Comparison of ENCODE assay signal across 8 mouse cellular contexts in genomic region chr17:87314530-87314946, GRCm38 (mm10). TPM values are rescaled to one million over a fixed set of nuclear protein-coding genes. Genes with fewer than 3 reads are reported as not detected.
DNase-seq lines count a peak whose midpoint lies in the region; ATAC-seq and TF ChIP-seq lines count a peak whose summit lies in the region.

No protein-coding gene starts in this region.

- H3K36me3 ChIP-seq in heart, embryonic 13.5 days, result no peaks in the 10 kb centered on the region
- peaks cover 64% of the 10 kb centered on the region for H3K36me3 ChIP-seq in megakaryocyte, embryonic 14.5 days (replicated peaks; ENCODE audit: low read length)
- H3K36me3 ChIP-seq in thymus, adult 2 months (ENCODE audit: control insufficient read depth, insufficient read depth, low read length), result peaks cover 13% of the 10 kb centered on the region; the same call in 1 of the 2 replicates

- no peak overlapping the region for H3K9ac ChIP-seq in heart, embryonic 13.5 days

- DNase-seq in spleen, adult 18-20 months, result peak; percentile 58 to 61
- no peak for DNase-seq in spleen, adult 12 weeks (ENCODE audit: low spot score)
- peak in 1 of 2 experiments; percentile 65 for DNase-seq in cerebellum, adult 2 months
- peak; percentile 59 for DNase-seq in kidney, postnatal 10 days
- peak; percentile 53 for DNase-seq in thymus, adult 2 months
- DNase-seq in ovary, postnatal 10 days (ENCODE audit: low spot score), result no peak

- WGBS in cerebellum, adult 2 months, result 46% methylated on average over 5 of the region's 5 CpGs
- WGBS in heart, embryonic 13.5 days, result 55% methylated on average over 5 of the region's 5 CpGs
- WGBS in thymus, adult 2 months, result 72% methylated on average over 5 of the region's 5 CpGs

- peak overlapping the region; percentile 33 for H3K4me2 ChIP-seq in heart, embryonic 13.5 days

- H3K27ac ChIP-seq in cerebellum, adult 2 months (ENCODE audit: insufficient read depth, low read length), result no peak overlapping the region
- H3K27ac ChIP-seq in heart, embryonic 13.5 days (replicated peaks), result no peak overlapping the region
- H3K27ac ChIP-seq in thymus, adult 2 months (ENCODE audit: control insufficient read depth, insufficient read depth, low read length), result no peak overlapping the region

- peak; percentile 31; the same call in 1 of the 2 replicates for ATAC-seq in heart, embryonic 13.5 days (ENCODE audit: extremely low read depth, insufficient number of reproducible peaks, low FRiP score, low TSS enrichment)

- peaks cover 30% of the 10 kb centered on the region for H3K4me1 ChIP-seq in cerebellum, adult 2 months (ENCODE audit: control insufficient read depth, insufficient read depth, low read length)
- peaks cover 25% of the 10 kb centered on the region for H3K4me1 ChIP-seq in heart, embryonic 13.5 days
- peaks cover 48% of the 10 kb centered on the region for H3K4me1 ChIP-seq in megakaryocyte, embryonic 14.5 days
- H3K4me1 ChIP-seq in thymus, adult 2 months (replicated peaks; ENCODE audit: control insufficient read depth, insufficient read depth, low read length), result peaks cover 11% of the 10 kb centered on the region

- no peaks in the 10 kb centered on the region for H3K9me3 ChIP-seq in heart, embryonic 13.5 days
- no peaks in the 10 kb centered on the region for H3K9me3 ChIP-seq in megakaryocyte, embryonic 14.5 days

- peak overlapping the region; percentile 3 for H3K4me3 ChIP-seq in cerebellum, adult 2 months (replicated peaks; ENCODE audit: insufficient read depth, low read depth, low read length)
- H3K4me3 ChIP-seq in heart, embryonic 13.5 days, result no peak overlapping the region
- H3K4me3 ChIP-seq in megakaryocyte, embryonic 14.5 days (replicated peaks), result peak overlapping the region; percentile 82
- no peak overlapping the region for H3K4me3 ChIP-seq in thymus, adult 2 months (ENCODE audit: control insufficient read depth, insufficient read depth, low read length)

- TF ChIP-seq CTCF in cerebellum, adult 2 months (IDR thresholded peaks at IDR 0.05; ENCODE audit: borderline replicate concordance, insufficient read depth, low read depth, low read length), result no peak
- TF ChIP-seq CTCF in thymus, adult 2 months (IDR thresholded peaks at IDR 0.05; ENCODE audit: borderline replicate concordance, control insufficient read depth, extremely low read depth, insufficient read depth, low read length, poor library complexity), result no peak

- no peak for TF ChIP-seq POLR2A in cerebellum, adult 2 months (IDR thresholded peaks at IDR 0.05; ENCODE audit: borderline replicate concordance, insufficient read depth, low read length)
- no peak for TF ChIP-seq POLR2A in thymus, adult 2 months (IDR thresholded peaks at IDR 0.05; ENCODE audit: control insufficient read depth, extremely low read depth, insufficient read depth, low read length, poor library complexity)

- no peaks in the 10 kb centered on the region for H3K27me3 ChIP-seq in cerebellum, adult 2 months (ENCODE audit: control insufficient read depth, insufficient read depth, low read length)
- H3K27me3 ChIP-seq in heart, embryonic 13.5 days (replicated peaks), result 0 out of 2 replicates have a peak, but pooled peaks cover 10% of the 10 kb centered on the region
- H3K27me3 ChIP-seq in megakaryocyte, embryonic 14.5 days (replicated peaks), result no peaks in the 10 kb centered on the region
- no peaks in the 10 kb centered on the region for H3K27me3 ChIP-seq in thymus, adult 2 months (ENCODE audit: control insufficient read depth, insufficient read depth, low read length)

RNA-seq across cellular contexts. Expression of gene Ttc7, which starts 31.9 kb away (rescaled TPM):
- 5.9 and 6.3 TPM in 2 replicates for polyA plus RNA-seq in cerebellum, adult 2 months (2012; rRNA removed)
- 2.5 and 3.6 TPM in 2 replicates for polyA plus RNA-seq in heart, embryonic 13.5 days (2015; fragmentation: Nextera tagmentation; extraction: Ambion mirVana)
- polyA plus RNA-seq in megakaryocyte, embryonic 14.5 days (2012; ENCODE audit: insufficient read depth, low replicate concordance), result 8.2 and 14.1 TPM in 2 replicates
- 93.6 and 148 TPM in 2 replicates for polyA plus RNA-seq in thymus, adult 2 months (2012; rRNA removed)

RNA-seq across cellular contexts. Expression of gene Mcfd2, which starts 48.8 kb away (rescaled TPM):
- polyA plus RNA-seq in cerebellum, adult 2 months (2012; rRNA removed), result 59.6 and 64.8 TPM in 2 replicates
- polyA plus RNA-seq in heart, embryonic 13.5 days (2015; fragmentation: Nextera tagmentation; extraction: Ambion mirVana), result 76.6 and 88.2 TPM in 2 replicates
- 8.0 and 12.5 TPM in 2 replicates for polyA plus RNA-seq in megakaryocyte, embryonic 14.5 days (2012; ENCODE audit: insufficient read depth, low replicate concordance)
- 46.7 and 48.7 TPM in 2 replicates for polyA plus RNA-seq in thymus, adult 2 months (2012; rRNA removed)

Comparison
In these comparisons a context has a peak if more than half of its experiments do, and no peak if none do; other contexts are left out.
1. DNase-seq: peak in spleen, adult 18-20 months (2 of 2), kidney, postnatal 10 days (single experiment) and thymus, adult 2 months (single experiment); none in spleen, adult 12 weeks (single experiment) and ovary, postnatal 10 days (single experiment).
2. H3K4me3 ChIP-seq: peak in cerebellum, adult 2 months (single experiment) and megakaryocyte, embryonic 14.5 days (single experiment); none in heart, embryonic 13.5 days (single experiment) and thymus, adult 2 months (single experiment).